Mouse (Mus musculus): Measurements from ENCODE around the gene Olah. TPM values are rescaled to one million over a fixed set of nuclear protein-coding genes. Genes with fewer than 3 reads are reported as not detected.

The Olah gene
- polyA plus RNA-seq, 1 experiment from 2014 or later = not detected

- peak; percentile 20; the same call in 1 of the 2 replicates for ATAC-seq (ENCODE audit: low FRiP score, low read depth)
- Histone ChIP-seq H3K4me1 (replicated peaks) (peaks cover 24% of the 10 kb centered on the region), H3K9me3 (no peaks in the 10 kb centered on the region), H3K4me2 (peak within 1 kb of the TSS; percentile 82), H3K9ac (peak within 1 kb of the TSS; percentile 33; the same call in 1 of the 2 replicates), H3K36me3 (no peaks in the 10 kb centered on the region), H3K4me3 (peak within 1 kb of the TSS; percentile 37), H3K27me3 (no peaks in the 10 kb centered on the region), H3K27ac (replicated peaks) (no peak within 1 kb of the TSS)
- 5% methylated on average over 20 of the region's 20 CpGs for WGBS
Observed at GRCm38 (mm10) chr2:3335611-3336301, 61.3 kb downstream of the Olah start, which contains the start of gene Acbd7. Acbd7 (plus strand) TSS chr2:3336168.

GRCm38 (mm10) chr2:3333761-3334160 lies 63.2 kb downstream of the Olah start:
- Histone ChIP-seq H3K36me3 (peaks cover 10% of the 10 kb centered on the region; the same call in 1 of the 2 replicates), H3K9ac (no peak overlapping the region), H3K4me3 (no peak overlapping the region), H3K4me2 (no peak overlapping the region), H3K27ac (replicated peaks) (no peak overlapping the region), H3K4me1 (replicated peaks) (peaks cover 29% of the 10 kb centered on the region), H3K27me3 (no peaks in the 10 kb centered on the region), H3K9me3 (no peaks in the 10 kb centered on the region)
- no peak for ATAC-seq (ENCODE audit: low FRiP score, low read depth)
- 93% methylated on average over 12 of the region's 12 CpGs for WGBS

- peak; percentile 98 for ATAC-seq (ENCODE audit: low FRiP score, low read depth)
- H3K9me3 ChIP-seq = no peaks in the 10 kb centered on the region
- peaks cover 18% of the 10 kb centered on the region for H3K36me3 ChIP-seq
- under 1% methylated on average over 45 of the region's 45 CpGs for WGBS
- H3K4me1 ChIP-seq (replicated peaks) = peaks cover 29% of the 10 kb centered on the region
- H3K4me2 ChIP-seq = peak within 1 kb of the TSS; percentile 70
- no peaks in the 10 kb centered on the region for H3K27me3 ChIP-seq
- H3K9ac ChIP-seq = peak within 1 kb of the TSS; percentile 79
- H3K4me3 ChIP-seq = peak within 1 kb of the TSS; percentile 80
- peak within 1 kb of the TSS; percentile 91 for H3K27ac ChIP-seq (replicated peaks)
Observed at GRCm38 (mm10) chr2:3332484-3333242, 64.3 kb downstream of the Olah start, which contains the start of gene Rpp38. Rpp38 (minus strand) TSS chr2:3332643.

GRCm38 (mm10) chr2:3332056-3332455 lies 65.0 kb downstream of the Olah start:
- H3K4me2 ChIP-seq = peak overlapping the region; percentile 70
- no peaks in the 10 kb centered on the region for H3K9me3 ChIP-seq
- peak overlapping the region; percentile 80 for H3K4me3 ChIP-seq
- ATAC-seq (ENCODE audit: low FRiP score, low read depth) = no peak
- H3K27ac ChIP-seq (replicated peaks) = peak overlapping the region; percentile 91
- WGBS = 3% methylated on average over 21 of the region's 21 CpGs
- H3K36me3 ChIP-seq = peaks cover 23% of the 10 kb centered on the region
- peaks cover 29% of the 10 kb centered on the region for H3K4me1 ChIP-seq (replicated peaks)
- no peaks in the 10 kb centered on the region for H3K27me3 ChIP-seq
- H3K9ac ChIP-seq = peak overlapping the region; percentile 79

- Histone ChIP-seq H3K4me1 (replicated peaks) (peaks cover 27% of the 10 kb centered on the region), H3K4me2 (peak overlapping the region; percentile 70), H3K9me3 (no peaks in the 10 kb centered on the region), H3K4me3 (peak overlapping the region; percentile 80), H3K9ac (peak overlapping the region; percentile 79; the same call in 1 of the 2 replicates), H3K36me3 (peaks cover 30% of the 10 kb centered on the region), H3K27ac (replicated peaks) (peak overlapping the region; percentile 91), H3K27me3 (no peaks in the 10 kb centered on the region)
- 80% methylated on average over 5 of the region's 5 CpGs for WGBS
- no peak for ATAC-seq (ENCODE audit: low FRiP score, low read depth)
Observed at GRCm38 (mm10) chr2:3331071-3331703, 65.8 kb downstream of the Olah start.

DNA sequence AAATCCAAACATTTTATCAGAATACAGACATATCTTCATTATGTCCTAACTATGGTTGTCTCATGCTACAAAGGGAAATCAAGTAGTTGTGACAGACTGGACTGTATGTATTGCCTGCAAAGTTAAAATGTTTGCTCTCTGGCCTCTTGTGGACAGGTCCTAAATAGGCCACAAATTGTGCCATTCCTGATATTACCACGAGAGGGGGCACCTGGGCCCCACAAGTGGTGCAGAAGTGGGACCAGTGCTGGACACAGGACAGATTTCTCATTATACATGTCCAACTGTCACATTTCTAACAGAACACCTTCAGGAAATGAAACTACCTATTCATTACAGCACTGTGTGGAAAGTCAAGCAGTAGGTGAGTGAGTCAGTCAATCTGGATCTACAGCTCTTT lies 69.7 kb downstream of the Olah start:
- 45% methylated on average over 1 of the region's 1 CpGs for WGBS
- H3K4me3 ChIP-seq = no peak overlapping the region
- no peak overlapping the region for H3K9ac ChIP-seq
- H3K4me2 ChIP-seq = no peak overlapping the region
- no peak for ATAC-seq (ENCODE audit: low FRiP score, low read depth)
- no peak overlapping the region for H3K27ac ChIP-seq (replicated peaks)
- H3K27me3 ChIP-seq = no peaks in the 10 kb centered on the region
- H3K36me3 ChIP-seq = peaks cover 61% of the 10 kb centered on the region
- H3K4me1 ChIP-seq (replicated peaks) = peaks cover 17% of the 10 kb centered on the region
- H3K9me3 ChIP-seq = no peaks in the 10 kb centered on the region

DNA sequence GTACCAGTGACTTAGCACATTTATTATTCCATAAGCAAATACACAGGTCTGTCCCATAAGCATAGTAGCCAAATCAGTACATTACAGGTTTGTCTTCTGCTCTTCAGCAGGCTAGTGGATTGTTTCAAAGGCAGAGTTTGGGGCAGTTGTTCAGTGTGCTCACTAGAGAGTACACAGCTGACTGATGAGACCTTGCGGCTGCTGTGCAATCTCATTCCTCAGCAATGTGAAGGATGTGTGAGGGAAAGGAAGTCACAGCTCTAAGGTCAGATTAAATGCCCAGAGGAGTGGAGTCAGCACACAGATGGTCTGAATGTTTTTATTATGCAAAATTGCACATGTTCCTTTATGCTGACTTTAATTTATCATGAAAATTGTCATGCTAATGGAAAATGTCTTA lies 70.5 kb downstream of the Olah start:
- Histone ChIP-seq H3K4me1 (replicated peaks) (peaks cover 13% of the 10 kb centered on the region), H3K4me3 (no peak overlapping the region), H3K9me3 (no peaks in the 10 kb centered on the region), H3K9ac (no peak overlapping the region), H3K4me2 (no peak overlapping the region), H3K27ac (replicated peaks) (no peak overlapping the region), H3K36me3 (peaks cover 67% of the 10 kb centered on the region), H3K27me3 (no peaks in the 10 kb centered on the region)
- 76% methylated on average over 1 of the region's 1 CpGs for WGBS
- ATAC-seq (ENCODE audit: low FRiP score, low read depth) = no peak

GRCm38 (mm10) chr2:3324381-3325130 lies 72.5 kb downstream of the Olah start:
- H3K9ac ChIP-seq = no peak overlapping the region
- H3K9me3 ChIP-seq = no peaks in the 10 kb centered on the region
- H3K4me3 ChIP-seq = no peak overlapping the region
- H3K36me3 ChIP-seq = peaks cover 73% of the 10 kb centered on the region
- ATAC-seq (ENCODE audit: low FRiP score, low read depth) = no peak
- no peaks in the 10 kb centered on the region for H3K4me1 ChIP-seq (replicated peaks)
- WGBS = 94% methylated on average over 7 of the region's 7 CpGs
- no peak overlapping the region for H3K4me2 ChIP-seq
- H3K27me3 ChIP-seq = no peaks in the 10 kb centered on the region
- no peak overlapping the region for H3K27ac ChIP-seq (replicated peaks)

DNA sequence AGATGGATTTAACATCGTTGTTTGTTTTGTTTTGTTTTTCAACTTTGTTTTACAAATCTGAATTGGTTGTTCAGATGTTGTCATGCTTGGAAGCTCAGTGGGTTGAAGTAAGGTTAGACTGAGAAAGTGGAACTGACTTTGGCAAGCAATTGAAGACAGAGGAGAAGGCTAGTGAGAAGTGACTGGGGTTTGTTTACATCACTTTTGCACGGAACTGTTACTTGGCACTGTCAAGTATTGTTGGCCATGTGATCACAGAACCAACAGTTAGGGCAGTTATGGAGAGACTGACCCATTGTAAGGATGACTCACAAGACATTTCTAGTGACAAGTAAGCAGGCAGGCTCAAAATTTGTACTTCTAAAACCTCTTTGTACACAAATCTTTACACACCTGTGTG lies 73.9 kb downstream of the Olah start:
- no peak for ATAC-seq (ENCODE audit: low FRiP score, low read depth)
- H3K27me3 ChIP-seq = no peaks in the 10 kb centered on the region
- 90% methylated on average over 2 of the region's 2 CpGs for WGBS
- H3K36me3 ChIP-seq = peaks cover 72% of the 10 kb centered on the region
- no peak overlapping the region for H3K4me2 ChIP-seq
- H3K9ac ChIP-seq = no peak overlapping the region
- no peaks in the 10 kb centered on the region for H3K4me1 ChIP-seq (replicated peaks)
- H3K27ac ChIP-seq (replicated peaks) = no peak overlapping the region
- H3K4me3 ChIP-seq = no peak overlapping the region
- no peaks in the 10 kb centered on the region for H3K9me3 ChIP-seq

GRCm38 (mm10) chr2:3305426-3306025 lies 91.5 kb downstream of the Olah start:
- Histone ChIP-seq H3K9me3 (no peaks in the 10 kb centered on the region), H3K9ac (no peak overlapping the region), H3K4me1 (replicated peaks) (no peaks in the 10 kb centered on the region), H3K27ac (replicated peaks) (no peak overlapping the region), H3K4me3 (no peak overlapping the region), H3K4me2 (no peak overlapping the region), H3K36me3 (peaks cover 16% of the 10 kb centered on the region), H3K27me3 (no peaks in the 10 kb centered on the region)
- no peak; the same call in 1 of the 2 replicates for ATAC-seq (ENCODE audit: low FRiP score, low read depth)
- 73% methylated on average over 3 of the region's 3 CpGs for WGBS

DNA sequence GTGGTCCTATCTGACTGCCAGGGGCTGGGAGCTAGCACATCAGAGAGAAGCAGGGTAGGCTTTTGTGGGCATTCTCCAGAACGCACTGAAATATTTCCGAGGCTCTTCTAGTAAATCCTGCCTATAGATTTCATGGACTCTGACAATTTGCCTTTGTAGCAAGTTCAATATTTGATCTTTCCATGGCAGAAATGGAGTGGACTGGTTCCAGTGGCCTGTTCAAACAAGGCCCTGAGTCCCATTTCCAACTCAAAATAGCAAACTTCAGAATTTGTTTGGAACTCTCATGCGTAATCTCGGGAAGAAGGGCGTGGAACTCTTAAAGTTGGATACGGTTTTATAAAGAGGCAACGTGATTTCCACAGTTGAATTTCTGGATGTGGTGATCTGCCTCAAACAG lies 101.2 kb downstream of the Olah start:
- 94% methylated on average over 7 of the region's 7 CpGs for WGBS
- no peak for ATAC-seq (ENCODE audit: low FRiP score, low read depth)
- no peaks in the 10 kb centered on the region for H3K36me3 ChIP-seq
- H3K4me3 ChIP-seq = no peak overlapping the region
- no peak overlapping the region for H3K27ac ChIP-seq (replicated peaks)
- no peaks in the 10 kb centered on the region for H3K9me3 ChIP-seq
- H3K4me1 ChIP-seq (replicated peaks) = no peaks in the 10 kb centered on the region
- H3K4me2 ChIP-seq = no peak overlapping the region
- no peak overlapping the region for H3K9ac ChIP-seq
- no peaks in the 10 kb centered on the region for H3K27me3 ChIP-seq

All from hindbrain, embryonic 15.5 days (tissue).